Mouse (Mus musculus) myocyte (in vitro differentiated cells): ENCODE measurements around the gene Ltbp3. TPM values are rescaled to one million over a fixed set of nuclear protein-coding genes. Genes with fewer than 3 reads are reported as not detected.

Experiments
- H3K27me3 ChIP-seq: one replicate; pipeline ENCODE4 v1.6.1; 2011; ENCODE audit not compliant: control insufficient read depth, insufficient read depth, insufficient read length
- H3K36me3 ChIP-seq: one replicate; pipeline ENCODE4 v1.6.1; 2011; ENCODE audit not compliant: control insufficient read depth, insufficient read depth
- H3K4me2 ChIP-seq: one replicate; pipeline ENCODE4 v1.6.1; 2011; ENCODE audit warnings: low read depth, control low read depth
- H3K4me3 ChIP-seq: one replicate; pipeline ENCODE4 v1.5.1; 2011; ENCODE audit warnings: mild to moderate bottlenecking, control low read depth, moderate library complexity
- H3K79me2 ChIP-seq: one replicate; pipeline ENCODE4 v1.6.1; 2011; ENCODE audit not compliant: control insufficient read depth, insufficient read depth
- H3ac ChIP-seq: one replicate; pipeline ENCODE4 v1.6.1; 2011; ENCODE audit not compliant: control insufficient read depth, insufficient read length
- CEBPB ChIP-seq: IDR thresholded peaks from 2 replicates; pipeline ENCODE4 v1.6.1; 2011; ENCODE audit warnings: mild to moderate bottlenecking, moderate library complexity; ENCODE audit not compliant: poor library complexity, insufficient read depth, severe bottlenecking
- E2F4 ChIP-seq: IDR thresholded peaks from one replicate; pipeline ENCODE4 v1.6.1; 2011; ENCODE audit warnings: mild to moderate bottlenecking, control low read depth, moderate library complexity; ENCODE audit not compliant: insufficient read depth
- MAX ChIP-seq: IDR thresholded peaks from one replicate; pipeline ENCODE4 v1.6.1; 2011; ENCODE audit warnings: low read depth, mild to moderate bottlenecking, control low read depth
- MYOD1 ChIP-seq, 3 experiments: IDR thresholded peaks; one replicate each; pipeline ENCODE4 v1.6.1; 2011; ENCODE audit warnings: control low read depth in 2 of 3, low read depth in 2 of 3, mild to moderate bottlenecking in 2 of 3, moderate library complexity in 1 of 3; ENCODE audit not compliant: insufficient read length in 2 of 3, control insufficient read depth in 1 of 3
- MYOG ChIP-seq, 3 experiments: IDR thresholded peaks; one replicate each; pipeline ENCODE4 v1.6.1; 2011; ENCODE audit warnings: control low read depth in 2 of 3, low read depth in 2 of 3, mild to moderate bottlenecking in 2 of 3; ENCODE audit not compliant: insufficient read length in 2 of 3, control insufficient read depth in 1 of 3, insufficient read depth in 1 of 3
- POLR2A ChIP-seq: IDR thresholded peaks from one replicate; pipeline ENCODE4 v1.6.1; 2011; ENCODE audit warnings: low read depth, mild to moderate bottlenecking, control low read depth, moderate library complexity; ENCODE audit not compliant: insufficient read length
- POLR2AphosphoS2 ChIP-seq: IDR thresholded peaks from one replicate; pipeline ENCODE4 v1.6.1; 2011; ENCODE audit warnings: low read depth, control low read depth; ENCODE audit not compliant: insufficient read length
- REST ChIP-seq: IDR thresholded peaks from one replicate; pipeline ENCODE4 v1.6.1; 2011; ENCODE audit warnings: mild to moderate bottlenecking, control low read depth, moderate library complexity; ENCODE audit not compliant: insufficient read depth, insufficient read length
- TCF12 ChIP-seq: IDR thresholded peaks from one replicate; pipeline ENCODE4 v1.6.1; 2011; ENCODE audit warnings: mild to moderate bottlenecking, control low read depth; ENCODE audit not compliant: poor library complexity, insufficient read depth, severe bottlenecking
- TCF3 ChIP-seq: IDR thresholded peaks from one replicate; pipeline ENCODE4 v1.6.1; 2011; ENCODE audit warnings: low read depth, control low read depth; ENCODE audit not compliant: insufficient read length
- USF1 ChIP-seq: IDR thresholded peaks from one replicate; pipeline ENCODE4 v1.6.1; 2011; ENCODE audit warnings: low read depth, mild to moderate bottlenecking, control low read depth, moderate library complexity
- polyA plus RNA-seq: library from polyadenylated mRNA; unstranded; fragments of >200 nt; fragmentation: generic; extraction: Trizol; gene quantifications from one replicate; pipeline ENCODE4 v1.2.1, GENCODE M21; 2012; ENCODE audit warnings: missing spikeins

Gene Ltbp3
- polyA plus RNA-seq, 1 experiment: 100 TPM

GRCm38 (mm10) chr19:5767271-5767670 is 26.6 kb downstream of the Ltbp3 start:
- no peak overlapping the region for H3K4me2 ChIP-seq
- H3K27me3 ChIP-seq: no peaks in the 10 kb centered on the region
- TF ChIP-seq REST (no peak), MAX (no peak)
- no peak overlapping the region for H3ac ChIP-seq
- H3K36me3 ChIP-seq: peaks cover 36% of the 10 kb centered on the region
- peaks cover 19% of the 10 kb centered on the region for H3K79me2 ChIP-seq
- H3K4me3 ChIP-seq: no peak overlapping the region

GRCm38 (mm10) chr19:5770311-5770710 is 29.6 kb downstream of the Ltbp3 start:
- peaks cover 23% of the 10 kb centered on the region for H3K36me3 ChIP-seq
- H3K4me3 ChIP-seq: peak overlapping the region; percentile 63
- peak overlapping the region; percentile 83 for H3ac ChIP-seq
- no peak for TF ChIP-seq CEBPB
- TF ChIP-seq E2F4: no peak
- no peak for TF ChIP-seq MAX
- no peak for TF ChIP-seq MYOG (IDR thresholded peaks at IDR 0.05; ENCODE audit: control insufficient read depth in 1 of 3, insufficient read depth in 1 of 3, insufficient read length in 2 of 3, low read depth in 2 of 3)
- TF ChIP-seq POLR2AphosphoS2: no peak
- TF ChIP-seq MYOD1 (IDR thresholded peaks at IDR 0.05; ENCODE audit: control insufficient read depth in 1 of 3, insufficient read length in 2 of 3, low read depth in 2 of 3): no peak
- no peak for TF ChIP-seq TCF3
- TF ChIP-seq TCF12: no peak
- TF ChIP-seq USF1: no peak
- TF ChIP-seq REST: no peak
- TF ChIP-seq POLR2A: no peak
- peaks cover 19% of the 10 kb centered on the region for H3K79me2 ChIP-seq
- H3K27me3 ChIP-seq: no peaks in the 10 kb centered on the region
- peak overlapping the region; percentile 99 for H3K4me2 ChIP-seq

- H3ac ChIP-seq: peak within 1 kb of the TSS; percentile 83
- H3K4me3 ChIP-seq: peak within 1 kb of the TSS; percentile 63
- peaks cover 14% of the 10 kb centered on the region for H3K36me3 ChIP-seq
- H3K4me2 ChIP-seq: peak within 1 kb of the TSS; percentile 99
- peaks cover 19% of the 10 kb centered on the region for H3K79me2 ChIP-seq
- TF ChIP-seq E2F4 (no peak), MAX (no peak), POLR2A (peak; percentile 62), MYOG (IDR thresholded peaks at IDR 0.05; ENCODE audit: control insufficient read depth in 1 of 3, insufficient read depth in 1 of 3, insufficient read length in 2 of 3, low read depth in 2 of 3) (no peak), TCF3 (no peak), CEBPB (no peak), POLR2AphosphoS2 (no peak), REST (no peak), TCF12 (no peak), MYOD1 (IDR thresholded peaks at IDR 0.05; ENCODE audit: control insufficient read depth in 1 of 3, insufficient read length in 2 of 3, low read depth in 2 of 3) (no peak), USF1 (peak; percentile 90)
- no peaks in the 10 kb centered on the region for H3K27me3 ChIP-seq
Observed at GRCm38 (mm10) chr19:5770925-5771860, 30.5 kb downstream of the Ltbp3 start, which contains the start of gene Scyl1. TSS of gene Scyl1 (minus strand) at chr19:5771419.

GRCm38 (mm10) chr19:5777387-5778032 is 36.8 kb downstream of the Ltbp3 start:
- H3K79me2 ChIP-seq: no peaks in the 10 kb centered on the region
- no peak overlapping the region for H3ac ChIP-seq
- no peaks in the 10 kb centered on the region for H3K36me3 ChIP-seq
- no peaks in the 10 kb centered on the region for H3K27me3 ChIP-seq
- TF ChIP-seq TCF3 (no peak), USF1 (no peak), MYOG (IDR thresholded peaks at IDR 0.05; ENCODE audit: control insufficient read depth in 1 of 3, insufficient read depth in 1 of 3, insufficient read length in 2 of 3, low read depth in 2 of 3) (no peak), MAX (no peak), REST (no peak), TCF12 (no peak)
- no peak overlapping the region for H3K4me3 ChIP-seq
- no peak overlapping the region for H3K4me2 ChIP-seq

- Histone ChIP-seq H3K4me2 (no peak overlapping the region), H3K36me3 (no peaks in the 10 kb centered on the region), H3K79me2 (no peaks in the 10 kb centered on the region), H3K4me3 (no peak overlapping the region), H3ac (no peak overlapping the region), H3K27me3 (no peaks in the 10 kb centered on the region)
- TF ChIP-seq USF1 (no peak), POLR2AphosphoS2 (no peak), MYOD1 (IDR thresholded peaks at IDR 0.05; ENCODE audit: control insufficient read depth in 1 of 3, insufficient read length in 2 of 3, low read depth in 2 of 3) (no peak), TCF3 (no peak), REST (no peak), MAX (no peak), POLR2A (no peak), TCF12 (no peak), CEBPB (no peak)
Observed at GRCm38 (mm10) chr19:5778312-5778711, 37.6 kb downstream of the Ltbp3 start.
